Mouse (Mus musculus) stomach, postnatal 0 days (tissue): ENCODE measurements at regions not wholly inside any gene's neighbourhood (a gene's known extent, or its start where the extent isn't known, plus 50 kb on each side); places are given as distances from the start of the nearest gene placed in this dataset.
A peak's percentile ranks its signal among the peaks of the same experiment; 100 is the strongest.

Experiments
- CTCF ChIP-seq: IDR thresholded peaks from 2 replicates; pipeline ENCODE4 v1.5.1; 2016; ENCODE audit warnings: antibody characterized with exemption, low read depth, mild to moderate bottlenecking, moderate library complexity
- EP300 ChIP-seq: optimal IDR thresholded peaks from 2 replicates; pipeline ENCODE3; 2016; ENCODE audit warnings: antibody characterized with exemption

- TF ChIP-seq CTCF (0 out of 2 replicates have a peak, but pooled peaks have one; percentile 27), EP300 (no peak)
Observed at GRCm38 (mm10) chr2:174021538-174021937, 54.6 kb upstream of the Stx16 start.
